Mouse (Mus musculus): Measurements from ENCODE around the gene Ccpg1os. TPM values are rescaled to one million over a fixed set of nuclear protein-coding genes. Genes with fewer than 3 reads are reported as not detected.

Gene Ccpg1os
- total RNA-seq, 2 experiments from 2014 or later = 9.3 to 11.0 TPM

- DNase-seq (ENCODE audit: low spot score in 2 of 2) = no peak
- peak; percentile 55 for TF ChIP-seq CTCF (conservative IDR thresholded peaks at IDR 0.05)
- H3K4me3 ChIP-seq = no peak overlapping the region
- H3K27ac ChIP-seq = no peak overlapping the region
Observed at GRCm38 (mm10) chr9:72935309-72935708, 49.9 kb downstream of the Ccpg1os start.

DNA sequence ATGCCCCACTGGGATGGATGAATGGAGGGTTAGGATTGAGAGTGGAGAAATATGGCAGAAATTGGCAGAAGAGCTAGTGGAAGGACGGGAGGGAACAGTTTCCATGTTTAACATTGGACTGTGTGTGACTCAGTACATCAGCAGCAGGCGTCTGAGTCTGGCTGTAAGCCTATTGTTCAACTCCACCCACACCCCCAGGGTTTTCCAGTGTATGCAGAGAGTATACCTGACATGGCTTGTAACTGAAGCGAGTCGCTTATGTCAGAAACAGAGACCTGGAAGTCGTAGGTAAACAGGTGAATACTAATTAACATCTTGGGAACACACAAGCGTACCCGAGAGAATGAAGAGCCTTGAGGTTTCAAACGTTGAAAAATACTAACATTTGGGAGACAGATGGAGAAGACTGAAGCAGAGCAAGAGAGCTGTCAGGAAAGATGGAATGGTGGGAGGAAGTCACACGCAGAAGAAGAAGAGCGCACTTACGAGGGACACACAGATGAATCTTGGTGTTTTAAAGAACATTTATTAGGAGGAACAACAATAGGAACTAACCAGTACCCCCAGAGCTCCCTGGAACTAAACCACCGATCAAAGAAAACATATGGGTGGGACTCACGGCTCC lies 53.9 kb downstream of the Ccpg1os start:
- no peak for TF ChIP-seq CTCF (conservative IDR thresholded peaks at IDR 0.05)
- H3K27ac ChIP-seq = peak overlapping the region; percentile 87
- peak; percentile 74 to 88 for DNase-seq (ENCODE audit: low spot score in 2 of 2)

More for the DNA sequence above, 53.9 kb downstream of the Ccpg1os start:
- no peak overlapping the region for H3K4me3 ChIP-seq

Small RNA genes lying within 50 kb of the gene (microRNA-seq; reads per million reads assigned to microRNA genes)
- gene Gm27353 = 0 reads per million in 2 experiments

Other genes starting within 250 kb of the Ccpg1os start
- gene Prtg, start 178.5 kb downstream of the Ccpg1os start, total RNA-seq (2021) = 1 to 10 TPM; 3.2 to 3.3 TPM
- gene Pygo1, start 59.7 kb downstream of the Ccpg1os start, total RNA-seq (2021) = 10 to 100 TPM; 30.9 to 32.9 TPM
- 1 to 10 TPM; 2.5 to 3.8 TPM for gene Dyx1c1, start 26.6 kb downstream of the Ccpg1os start, total RNA-seq (2021)
- gene Gm44503, start 26.5 kb downstream of the Ccpg1os start, total RNA-seq (2021) = not detected
- gene Ccpg1, start within 50 bp of the Ccpg1os start, total RNA-seq (2021) = 100 to 1,000 TPM; 149 to 152 TPM
- 10 to 100 TPM; 16.8 to 17.7 TPM for gene Pigb, start 55.0 kb upstream of the Ccpg1os start, total RNA-seq (2021)
- 10 to 100 TPM; 14.5 to 17.3 TPM for gene Rab27a, start 59.5 kb upstream of the Ccpg1os start, total RNA-seq (2021)
- gene Khdc3, start 116.5 kb upstream of the Ccpg1os start, total RNA-seq (2021) = 1 to 10 TPM; 3.8 to 5.4 TPM
- under 1 TPM in 1 of 2 experiments, not detected in 1; 0.91 TPM for gene Gm20509, start 117.1 kb upstream of the Ccpg1os start, total RNA-seq (2021)
- gene Rsl24d1, start 128.0 kb upstream of the Ccpg1os start, total RNA-seq (2021) = 10 to 100 TPM; 63.2 to 66.6 TPM

Measured in layer of hippocampus, adult 2 months (tissue).